In genomic region chr17:76002836-76003235, GRCm38 (mm10) we compare ENCODE assay signal across 14 mouse cellular contexts.
DNase-seq lines count a peak whose midpoint lies in the region; ATAC-seq and TF ChIP-seq lines count a peak whose summit lies in the region.
"Had no signal": no experiment of that assay in that cellular context is flagged by ENCODE, and none has a peak within 500 bp of the region (broad histone marks: within the 10 kb centered on the region; RNA-seq: fewer than 3 reads in every experiment).

No protein-coding gene starts in this region.

- H3K9ac ChIP-seq in intestine, postnatal 0 days (ENCODE audit: low read depth, low read length) = no peak overlapping the region
- H3K9ac ChIP-seq in intestine, embryonic 16.5 days (ENCODE audit: low read depth, low read length) = no peak overlapping the region
- H3K9ac ChIP-seq: embryonic facial prominence, embryonic 12.5 days; heart, embryonic 15.5 days; intestine, embryonic 15.5 days had no signal

- no peaks in the 10 kb centered on the region for H3K9me3 ChIP-seq in intestine, postnatal 0 days (ENCODE audit: control insufficient read depth)
- H3K9me3 ChIP-seq in intestine, embryonic 16.5 days (ENCODE audit: control insufficient read depth, low read length) = no peaks in the 10 kb centered on the region
- H3K9me3 ChIP-seq: embryonic facial prominence, embryonic 12.5 days; heart, embryonic 15.5 days; intestine, embryonic 15.5 days had no signal

- DNase-seq in 3T3-L1 (ENCODE audit: low read depth, low spot score) (peak; percentile 47), 416B (ENCODE audit: low read depth) (peak; percentile 0)
- DNase-seq in brain, embryonic 14.5 days (ENCODE audit: low read depth) = peak; percentile 36
- DNase-seq in left cerebral cortex, adult 11 months (ENCODE audit: low spot score) = no peak
- DNase-seq: adrenal gland, postnatal 14 days; gastrocnemius, postnatal 36 days; right cerebral cortex, postnatal 25 days had no signal

- H3K36me3 ChIP-seq in intestine, postnatal 0 days (ENCODE audit: control insufficient read depth, insufficient read depth) = no peaks in the 10 kb centered on the region
- H3K36me3 ChIP-seq in intestine, embryonic 16.5 days (ENCODE audit: control insufficient read depth, insufficient read depth, low read length) = no peaks in the 10 kb centered on the region
- H3K36me3 ChIP-seq: embryonic facial prominence, embryonic 12.5 days; heart, embryonic 15.5 days; intestine, embryonic 15.5 days had no signal

- no peak for ATAC-seq in intestine, postnatal 0 days
- ATAC-seq in intestine, embryonic 16.5 days = no peak
- ATAC-seq in inflammation-experienced regulatory T-cells, adult 6 months = no peak
- ATAC-seq: forebrain, embryonic 16.5 days; intestine, embryonic 15.5 days had no signal

- no peak overlapping the region for H3K27ac ChIP-seq in intestine, postnatal 0 days (ENCODE audit: low read depth, low read length)
- H3K27ac ChIP-seq in intestine, embryonic 16.5 days (ENCODE audit: low read length) = no peak overlapping the region
- H3K27ac ChIP-seq: embryonic facial prominence, embryonic 12.5 days; heart, embryonic 15.5 days; intestine, embryonic 15.5 days had no signal

- H3K4me2 ChIP-seq in intestine, postnatal 0 days (replicated peaks; ENCODE audit: low read depth) = no peak overlapping the region
- H3K4me2 ChIP-seq in intestine, embryonic 16.5 days (ENCODE audit: low read depth, low read length) = no peak overlapping the region
- H3K4me2 ChIP-seq: embryonic facial prominence, embryonic 12.5 days; heart, embryonic 15.5 days; intestine, embryonic 15.5 days had no signal

- H3K4me1 ChIP-seq in intestine, postnatal 0 days (replicated peaks; ENCODE audit: control insufficient read depth, insufficient read depth, low read length) = no peaks in the 10 kb centered on the region
- no peaks in the 10 kb centered on the region for H3K4me1 ChIP-seq in intestine, embryonic 16.5 days (ENCODE audit: control insufficient read depth, insufficient read depth, low read length)
- H3K4me1 ChIP-seq: embryonic facial prominence, embryonic 12.5 days; heart, embryonic 15.5 days; intestine, embryonic 15.5 days had no signal

- no peak for TF ChIP-seq POLR2A in brain, embryonic 14.5 days (IDR thresholded peaks at IDR 0.05; ENCODE audit: borderline replicate concordance, extremely low read depth, insufficient read depth, insufficient read length, poor library complexity, severe bottlenecking)

- peak; percentile 57 for TF ChIP-seq CTCF in intestine, postnatal 0 days (IDR thresholded peaks at IDR 0.05; ENCODE audit: low read depth)
- no peak for TF ChIP-seq CTCF in brain, embryonic 14.5 days (IDR thresholded peaks at IDR 0.05; ENCODE audit: borderline replicate concordance, extremely low read depth, insufficient read depth, insufficient read length)

- no peak overlapping the region for H3K4me3 ChIP-seq in intestine, postnatal 0 days (ENCODE audit: low read depth, low read length)
- no peak overlapping the region for H3K4me3 ChIP-seq in intestine, embryonic 16.5 days (ENCODE audit: low read length)
- H3K4me3 ChIP-seq: embryonic facial prominence, embryonic 12.5 days; heart, embryonic 15.5 days; intestine, embryonic 15.5 days had no signal

- H3K27me3 ChIP-seq in intestine, postnatal 0 days (replicated peaks; ENCODE audit: control insufficient read depth, insufficient read depth, low read length) = no peaks in the 10 kb centered on the region
- H3K27me3 ChIP-seq in intestine, embryonic 16.5 days (replicated peaks; ENCODE audit: control insufficient read depth, insufficient read depth, low read length) = no peaks in the 10 kb centered on the region
- H3K27me3 ChIP-seq: embryonic facial prominence, embryonic 12.5 days; heart, embryonic 15.5 days; intestine, embryonic 15.5 days had no signal
